Mouse (Mus musculus) small intestine, adult 2 months (tissue): Measurements from ENCODE around the gene Gad1. TPM values are rescaled to one million over a fixed set of nuclear protein-coding genes. Genes with fewer than 3 reads are reported as not detected.

Experiments used
- H3K27ac ChIP-seq: fragments of 200-500 bp; 2 replicates; pipeline ENCODE4 v1.5.1; 2012; ENCODE audit warnings: low read depth, low read length, control low read depth, inconsistent platforms; ENCODE audit not compliant: insufficient read depth
- H3K27me3 ChIP-seq: fragments of 200-500 bp; 2 replicates; pipeline ENCODE4 v1.6.1; 2012; ENCODE audit warnings: mild to moderate bottlenecking, moderate library complexity, low read length, inconsistent platforms; ENCODE audit not compliant: control insufficient read depth, insufficient read depth
- H3K36me3 ChIP-seq: fragments of 200-500 bp; 2 replicates; pipeline ENCODE4 v1.6.1; 2012; ENCODE audit warnings: mild to moderate bottlenecking, low read length, control low read depth, inconsistent platforms; ENCODE audit not compliant: control insufficient read depth, insufficient read depth
- H3K4me1 ChIP-seq: fragments of 200-500 bp; 2 replicates; pipeline ENCODE4 v1.6.1; 2012; ENCODE audit warnings: low read length, inconsistent platforms, mixed read lengths; ENCODE audit not compliant: control insufficient read depth, insufficient read depth, insufficient read length
- H3K4me3 ChIP-seq: fragments of 200-500 bp; 2 replicates; pipeline ENCODE4 v1.5.1; 2012; ENCODE audit warnings: low read depth, mild to moderate bottlenecking, control low read depth, inconsistent platforms, low read length, moderate library complexity
- CTCF ChIP-seq: fragments of 200-500 bp; IDR thresholded peaks from 2 replicates; pipeline ENCODE4 v1.5.1; 2012; ENCODE audit warnings: low read depth, mild to moderate bottlenecking, control low read depth, inconsistent platforms, low read length, moderate library complexity, mixed read lengths; ENCODE audit not compliant: insufficient replicate concordance, insufficient read length; ENCODE audit errors: extremely low read depth
- POLR2A ChIP-seq: fragments of 200-500 bp; IDR thresholded peaks from 2 replicates; pipeline ENCODE4 v1.6.1; 2012; ENCODE audit warnings: low read depth, mild to moderate bottlenecking, control low read depth, inconsistent platforms, low read length, moderate library complexity
- WGBS: fragments of 180-500 bp; shearing (Covaris S2); methylation state at CpG from one replicate; pipeline ENCODE4 v1.1.7; 2018; 5-methylcytosine and 5-hydroxymethylcytosine counted together
- polyA plus RNA-seq: library from polyadenylated mRNA; depleted of rRNA; stranded (reverse); fragments of >200 nt; gene quantifications from 2 replicates; pipeline ENCODE4 v1.2.3, GENCODE M21; 2012; rRNA removed

Gene Gad1
- 0.08 TPM in 1 of 2 replicates, not detected in the other for polyA plus RNA-seq

GRCm38 (mm10) chr2:70552772-70553171, at the start of gene Gad1:
Gene Gad1, plus strand, starts transcription at chr2:70553072.
- H3K27ac ChIP-seq, result no peak within 1 kb of the TSS
- no peaks in the 10 kb centered on the region for H3K36me3 ChIP-seq
- no peaks in the 10 kb centered on the region for H3K27me3 ChIP-seq
- no peaks in the 10 kb centered on the region for H3K4me1 ChIP-seq
- TF ChIP-seq POLR2A, result no peak
- no peak for TF ChIP-seq CTCF
- WGBS, result 26% methylated on average over 4 of the region's 4 CpGs
- H3K4me3 ChIP-seq, result no peak within 1 kb of the TSS

GRCm38 (mm10) chr2:70503436-70503835, 49.4 kb upstream of the Gad1 start:
- Histone ChIP-seq H3K36me3 (no peaks in the 10 kb centered on the region), H3K27me3 (no peaks in the 10 kb centered on the region), H3K4me1 (no peaks in the 10 kb centered on the region), H3K27ac (no peak overlapping the region), H3K4me3 (no peak overlapping the region)
- no peak for TF ChIP-seq POLR2A
- no peak for TF ChIP-seq CTCF
- 80% methylated on average over 10 of the region's 10 CpGs for WGBS

- no peaks in the 10 kb centered on the region for H3K36me3 ChIP-seq
- TF ChIP-seq CTCF, result no peak
- H3K4me3 ChIP-seq, result no peak overlapping the region
- H3K27me3 ChIP-seq, result peaks cover 3% of the 10 kb centered on the region; the same call in 1 of the 2 replicates
- H3K4me1 ChIP-seq, result no peaks in the 10 kb centered on the region; the same call in 1 of the 2 replicates
- H3K27ac ChIP-seq, result no peak overlapping the region
- WGBS, result 7% methylated on average over 1 of the region's 1 CpGs
Measured at GRCm38 (mm10) chr2:70505229-70505628, 47.6 kb upstream of the Gad1 start.

- 7% methylated on average over 4 of the region's 4 CpGs for WGBS
- no peaks in the 10 kb centered on the region; the same call in 1 of the 2 replicates for H3K4me1 ChIP-seq
- peaks cover 3% of the 10 kb centered on the region; the same call in 1 of the 2 replicates for H3K27me3 ChIP-seq
- H3K36me3 ChIP-seq, result no peaks in the 10 kb centered on the region
- H3K4me3 ChIP-seq, result no peak overlapping the region
- no peak for TF ChIP-seq CTCF
- no peak for TF ChIP-seq POLR2A
- no peak overlapping the region for H3K27ac ChIP-seq
Measured at GRCm38 (mm10) chr2:70505896-70506295, 47.0 kb upstream of the Gad1 start.

- no peak overlapping the region for H3K4me3 ChIP-seq
- no peaks in the 10 kb centered on the region; the same call in 1 of the 2 replicates for H3K4me1 ChIP-seq
- no peak for TF ChIP-seq POLR2A
- no peak for TF ChIP-seq CTCF
- peaks cover 3% of the 10 kb centered on the region; the same call in 1 of the 2 replicates for H3K27me3 ChIP-seq
- no peaks in the 10 kb centered on the region for H3K36me3 ChIP-seq
- no peak overlapping the region for H3K27ac ChIP-seq
- WGBS, result 36% methylated on average over 2 of the region's 2 CpGs
Measured at GRCm38 (mm10) chr2:70506372-70506771, 46.5 kb upstream of the Gad1 start.

GRCm38 (mm10) chr2:70508496-70508895, 44.4 kb upstream of the Gad1 start, which contains the start of gene Erich2:
Gene Erich2, plus strand, starts transcription at chr2:70508819.
- no peak within 1 kb of the TSS for H3K27ac ChIP-seq
- no peaks in the 10 kb centered on the region; the same call in 1 of the 2 replicates for H3K4me1 ChIP-seq

GRCm38 (mm10) chr2:70509021-70509632, 43.7 kb upstream of the Gad1 start:
- H3K27me3 ChIP-seq, result peaks cover 3% of the 10 kb centered on the region; the same call in 1 of the 2 replicates
- TF ChIP-seq POLR2A, result peak; percentile 26; the same call in 1 of the 2 replicates
- peak; percentile 47; the same call in 1 of the 2 replicates for TF ChIP-seq CTCF
- H3K4me1 ChIP-seq, result no peaks in the 10 kb centered on the region; the same call in 1 of the 2 replicates
- no peaks in the 10 kb centered on the region for H3K36me3 ChIP-seq
- H3K27ac ChIP-seq, result no peak overlapping the region
- WGBS, result 1% methylated on average over 56 of the region's 56 CpGs
- peak overlapping the region; percentile 91 for H3K4me3 ChIP-seq

More at GRCm38 (mm10) chr2:70508496-70508895, 44.4 kb upstream of the Gad1 start, which contains the start of gene Erich2:
- Histone ChIP-seq H3K27me3 (peaks cover 3% of the 10 kb centered on the region; the same call in 1 of the 2 replicates), H3K4me3 (peak within 1 kb of the TSS; percentile 91), H3K36me3 (no peaks in the 10 kb centered on the region)
- 24% methylated on average over 10 of the region's 10 CpGs for WGBS
- TF ChIP-seq POLR2A, result no peak
- TF ChIP-seq CTCF, result no peak
